Mouse (Mus musculus) activated CD4-positive, CD25-positive, alpha-beta regulatory T cell, adult 4 months (primary cell): ENCODE measurements around the gene Atp1a1. TPM values are rescaled to one million over a fixed set of nuclear protein-coding genes. Genes with fewer than 3 reads are reported as not detected.
A peak's percentile ranks its signal among the peaks of the same experiment; 100 is the strongest.

Experiments
- ATAC-seq: one replicate; pipeline ENCODE4 v1.8.0; 2017
- polyA plus RNA-seq, 2 experiments: library from polyadenylated mRNA; unstranded; fragments of 100-300 nt; shearing (Covaris generic); gene quantifications; one replicate each; pipeline ENCODE4 v1.2.1; 2017

The Atp1a1 gene
- polyA plus RNA-seq, 2 experiments from 2014 or later, result 15.1 to 17.4 TPM

DNA sequence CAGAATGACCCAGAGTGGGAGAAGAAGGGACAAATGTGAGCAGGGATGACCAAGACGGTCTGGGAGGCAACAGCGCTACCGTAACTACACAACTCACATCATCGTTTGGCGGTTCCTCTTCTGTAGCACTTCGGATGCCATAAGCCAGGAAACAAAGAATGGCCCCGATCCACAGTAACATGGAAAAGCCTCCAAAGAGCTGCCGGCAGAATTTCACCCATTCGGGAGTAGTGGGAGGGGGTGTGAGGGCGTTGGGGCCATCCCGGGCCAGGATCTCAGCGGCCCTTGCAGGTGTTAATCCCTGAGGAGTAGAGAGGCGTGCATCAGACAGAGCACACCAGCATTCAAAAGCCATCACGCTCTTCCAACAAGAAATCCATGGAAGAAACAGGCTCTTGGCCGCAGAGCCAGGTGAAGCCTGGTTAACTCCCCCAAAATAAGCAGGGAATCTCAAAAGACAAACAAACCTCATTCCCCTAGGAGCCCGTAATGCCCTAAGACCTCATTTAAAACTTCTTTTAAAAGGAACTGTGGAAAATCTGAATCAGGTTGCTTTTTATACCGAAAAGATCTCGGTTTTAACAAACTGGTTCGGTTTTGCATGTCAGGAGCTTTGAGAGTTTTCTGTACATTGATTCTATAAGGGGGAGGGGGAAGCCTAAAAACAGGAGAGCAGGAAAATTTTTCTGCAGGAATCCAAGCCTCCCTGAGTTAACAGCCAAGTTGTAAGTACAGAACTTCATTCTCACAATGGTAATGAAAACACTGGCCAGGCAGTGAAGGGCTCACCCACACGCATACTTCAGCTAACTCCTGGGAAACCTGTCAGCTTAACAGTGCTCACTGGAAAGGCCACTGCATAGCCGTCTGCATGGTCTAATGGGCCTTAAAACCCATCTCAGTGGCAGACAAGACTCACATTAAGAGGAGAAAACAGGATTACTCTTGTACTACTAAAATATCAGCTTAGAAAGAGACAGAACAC, 11.9 kb downstream of the Atp1a1 start:
- no peak for ATAC-seq

DNA sequence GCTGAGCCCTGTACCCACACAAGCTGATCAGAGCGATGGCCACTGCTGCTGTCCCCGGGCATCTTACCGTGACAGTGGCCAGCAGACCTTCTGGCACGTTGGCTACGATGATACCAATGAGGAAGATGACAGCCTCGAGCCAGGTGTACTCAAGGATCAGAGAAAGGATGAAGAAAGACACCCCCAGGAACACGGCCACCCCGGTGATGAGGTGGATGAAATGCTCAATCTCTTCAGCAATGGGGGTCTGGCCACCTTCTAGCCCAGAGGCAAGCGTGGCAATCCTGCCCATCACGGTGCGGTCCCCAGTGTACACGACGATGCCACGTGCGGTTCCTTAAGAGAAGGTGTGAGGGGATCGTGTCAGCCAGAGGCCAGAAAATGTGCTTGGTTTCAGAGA, 14.1 kb downstream of the Atp1a1 start:
- no peak for ATAC-seq

DNA sequence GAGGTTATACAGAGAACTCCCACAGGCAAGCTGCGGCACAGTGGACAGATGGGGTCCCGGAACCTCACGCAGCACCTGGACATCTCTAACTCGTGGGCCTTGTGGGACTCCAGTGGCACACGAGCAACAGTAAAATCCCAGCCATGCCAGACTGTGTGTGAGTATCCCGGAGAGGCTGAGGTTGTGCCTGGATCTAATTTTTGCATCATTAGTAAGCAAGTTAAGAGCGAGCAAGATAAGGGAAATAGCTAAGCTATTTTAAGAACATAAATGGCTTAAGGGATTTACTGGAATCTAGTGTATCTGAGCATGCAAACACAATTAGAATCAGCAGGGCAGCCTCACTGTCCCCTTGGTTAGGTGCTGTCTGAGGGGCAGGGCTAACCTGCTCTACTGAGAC, 16.2 kb downstream of the Atp1a1 start:
- no peak for ATAC-seq

DNA sequence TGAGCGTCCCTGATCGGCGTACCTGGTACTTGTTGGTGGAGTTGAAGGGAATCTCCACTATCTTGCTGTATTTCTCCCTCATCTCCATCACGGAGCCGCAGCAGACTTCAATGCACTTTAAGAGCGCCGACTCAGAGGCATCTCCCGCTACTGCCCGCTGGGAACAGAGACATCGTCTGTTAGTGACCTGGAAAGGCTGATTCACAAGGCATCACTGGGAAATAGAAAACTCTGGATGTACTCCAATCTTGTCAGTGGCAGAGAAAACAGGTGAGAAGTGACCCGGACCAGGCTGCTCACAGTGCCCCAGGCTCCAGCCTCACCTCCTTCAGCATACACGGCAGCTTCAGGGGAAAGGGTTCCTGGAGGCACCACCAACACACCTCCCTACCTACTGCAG, 17.7 kb downstream of the Atp1a1 start:
- no peak for ATAC-seq

DNA sequence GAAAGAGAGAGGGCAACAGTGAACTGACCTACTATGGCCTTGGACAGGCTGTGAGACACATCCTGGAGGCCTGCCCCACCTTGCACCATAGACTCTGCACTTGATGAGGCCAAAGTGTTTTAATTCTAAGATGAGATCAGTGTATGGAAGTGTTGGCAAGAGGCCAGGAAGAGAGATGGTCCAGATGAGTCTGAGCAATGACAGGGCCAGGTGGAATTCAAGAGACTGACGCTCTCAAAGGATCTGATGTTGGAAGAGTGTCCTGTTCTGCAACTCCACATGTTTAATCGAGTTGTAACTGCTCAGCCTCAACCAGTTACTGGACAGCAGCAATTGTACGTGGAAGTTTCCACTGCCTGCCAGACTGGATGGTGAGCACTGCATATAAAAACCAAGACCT, 26.4 kb downstream of the Atp1a1 start:
- ATAC-seq, result no peak

DNA sequence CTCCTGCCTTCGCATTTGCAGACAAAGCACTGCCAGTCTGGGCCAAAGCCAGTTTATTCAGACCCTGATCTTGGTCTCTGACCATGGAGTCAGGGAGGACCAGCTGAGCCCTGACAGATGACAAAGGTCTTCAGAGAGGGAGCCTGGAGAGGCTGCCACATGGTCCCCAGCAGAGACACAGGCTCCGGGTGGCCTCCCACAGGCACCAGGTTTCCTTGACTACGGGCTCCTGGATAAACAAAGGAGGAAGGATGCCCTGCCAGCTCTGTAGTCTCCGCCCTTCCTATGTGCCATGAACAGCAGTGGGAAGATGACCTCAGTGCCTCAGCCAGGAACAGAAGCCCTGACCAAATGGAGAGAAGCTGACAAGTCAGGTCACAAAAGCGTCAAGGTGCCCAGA, 27.1 kb downstream of the Atp1a1 start:
- ATAC-seq, result no peak

DNA sequence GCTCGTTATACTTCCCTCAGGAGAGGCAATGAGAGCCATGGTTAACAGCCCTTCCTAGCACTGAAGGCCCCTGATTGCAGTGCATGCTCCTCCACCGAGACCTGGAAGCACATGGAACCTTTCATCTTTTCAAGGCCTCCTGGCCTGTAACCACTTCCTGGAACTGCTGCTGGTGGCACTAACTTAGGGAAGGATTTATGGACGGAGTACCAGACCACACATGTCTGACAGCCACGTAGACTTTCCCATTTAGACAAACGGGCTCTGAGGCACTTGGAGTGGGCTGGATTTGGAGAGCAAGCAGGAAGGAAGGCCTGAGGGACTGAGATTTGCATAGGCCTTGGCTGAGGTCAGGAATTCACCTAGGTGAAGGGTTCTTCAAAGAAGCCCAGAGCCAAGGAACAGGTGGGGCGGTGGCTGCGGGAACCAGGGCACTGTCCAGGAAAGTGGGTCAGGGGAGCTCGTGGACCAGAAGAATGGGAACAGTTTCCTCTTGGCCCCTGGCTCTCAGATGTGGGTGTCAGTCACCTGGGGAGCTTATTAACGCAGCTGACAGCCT, 28.9 kb downstream of the Atp1a1 start:
- no peak for ATAC-seq

DNA sequence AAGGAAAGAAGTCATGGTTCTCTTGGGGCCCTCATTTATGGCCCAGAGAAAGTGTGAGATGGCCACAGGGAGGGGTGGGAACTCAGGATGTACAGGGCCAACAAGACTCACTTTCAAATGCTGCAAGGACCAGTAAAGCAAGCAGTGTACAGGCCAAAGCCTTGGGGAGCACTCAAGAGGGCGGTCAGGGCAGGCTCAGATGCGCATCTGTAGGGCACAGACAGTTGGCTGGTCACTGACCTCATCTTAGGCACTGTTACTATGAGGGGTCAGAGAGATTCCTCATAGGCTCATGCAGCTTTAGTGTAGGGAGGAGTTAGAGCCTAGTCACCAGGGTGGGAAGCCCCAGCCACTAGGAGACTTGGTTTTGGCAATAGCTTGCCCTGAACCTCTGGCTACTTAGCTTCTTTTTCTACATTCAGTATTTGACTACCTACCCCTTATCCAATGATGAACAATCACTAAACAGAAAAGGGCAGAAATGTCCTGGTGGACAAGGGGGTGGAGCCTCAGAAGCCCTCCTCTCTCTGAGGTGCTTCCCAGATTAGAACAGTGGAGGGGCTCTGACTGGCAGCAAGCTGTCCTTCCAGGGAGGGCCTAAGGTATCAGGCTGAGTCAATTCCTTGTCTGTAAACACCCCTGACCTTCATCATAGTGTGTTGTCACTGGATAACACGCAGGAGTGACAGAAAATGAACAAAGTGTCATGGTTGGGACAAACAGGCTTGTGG, 29.9 kb downstream of the Atp1a1 start:
- no peak for ATAC-seq

DNA sequence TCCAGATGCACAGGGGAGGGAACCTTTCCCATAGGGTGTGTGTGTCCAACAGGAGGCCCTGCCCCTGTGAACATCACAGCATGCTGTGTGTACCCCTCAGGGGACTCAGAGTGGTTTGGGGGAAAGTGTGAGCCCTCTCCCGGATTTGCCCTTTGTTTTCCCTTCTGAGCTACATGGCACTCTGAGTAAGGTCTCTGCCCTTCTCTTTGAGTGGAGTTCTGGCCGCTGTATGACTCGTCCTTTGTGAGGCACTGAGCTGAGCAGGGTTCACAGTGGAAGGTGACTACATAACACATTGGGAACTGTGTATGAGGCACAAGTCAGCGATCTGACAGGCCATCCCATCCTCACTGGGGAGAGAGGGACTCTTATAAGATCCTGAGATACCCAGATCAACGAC, 31.5 kb downstream of the Atp1a1 start:
- ATAC-seq, result no peak

DNA sequence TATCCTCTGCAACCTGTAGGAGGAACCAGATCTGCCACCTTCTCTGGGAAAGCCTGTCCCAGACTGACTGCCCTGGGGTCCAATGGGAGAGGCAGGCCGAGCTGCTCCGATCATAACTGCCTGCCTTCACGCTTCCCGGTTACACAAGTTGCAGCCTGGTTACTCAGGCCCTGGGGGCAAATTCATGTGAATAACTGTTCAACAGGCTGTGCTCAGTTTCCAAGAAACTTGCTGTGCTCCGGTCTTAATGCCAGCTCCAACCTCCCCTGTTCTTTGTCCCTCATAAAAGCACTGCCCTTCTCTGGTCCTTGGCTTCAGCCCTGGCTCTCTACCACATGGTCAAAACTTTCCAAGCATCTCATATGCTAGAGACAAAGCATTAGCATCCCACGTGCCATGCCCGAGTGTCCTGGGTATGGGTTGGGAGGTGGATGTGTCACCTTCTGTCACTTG, 32.3 kb downstream of the Atp1a1 start:
- no peak for ATAC-seq

DNA sequence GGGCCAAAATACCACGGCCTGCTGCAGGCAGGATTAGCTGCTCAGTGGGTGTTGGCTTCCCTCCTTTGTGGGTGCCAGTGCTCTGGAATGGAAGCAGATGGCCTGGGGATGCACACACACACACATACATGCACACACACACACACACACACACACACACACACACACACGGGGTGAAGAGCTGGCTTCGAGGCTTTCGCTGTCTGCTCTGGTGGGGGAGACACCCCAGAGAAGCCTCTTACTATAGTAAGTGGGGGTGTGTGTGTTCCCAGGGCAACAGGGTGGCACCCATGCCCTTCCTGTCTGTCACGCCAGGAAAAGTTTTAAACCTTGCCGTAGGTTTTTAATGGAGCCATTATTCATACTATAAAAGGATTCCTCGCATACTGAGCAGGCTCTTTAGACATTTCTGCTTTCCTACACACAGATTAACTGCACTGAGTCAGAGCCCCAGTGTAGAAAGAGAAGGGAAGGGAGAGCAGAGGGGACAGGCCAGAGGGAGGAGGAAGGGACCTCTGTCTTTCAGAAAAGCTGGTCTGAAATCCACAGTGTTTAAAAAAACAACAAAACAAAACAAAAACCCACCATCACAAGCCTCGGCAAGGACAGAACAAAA, 32.9 kb downstream of the Atp1a1 start:
- no peak for ATAC-seq

DNA sequence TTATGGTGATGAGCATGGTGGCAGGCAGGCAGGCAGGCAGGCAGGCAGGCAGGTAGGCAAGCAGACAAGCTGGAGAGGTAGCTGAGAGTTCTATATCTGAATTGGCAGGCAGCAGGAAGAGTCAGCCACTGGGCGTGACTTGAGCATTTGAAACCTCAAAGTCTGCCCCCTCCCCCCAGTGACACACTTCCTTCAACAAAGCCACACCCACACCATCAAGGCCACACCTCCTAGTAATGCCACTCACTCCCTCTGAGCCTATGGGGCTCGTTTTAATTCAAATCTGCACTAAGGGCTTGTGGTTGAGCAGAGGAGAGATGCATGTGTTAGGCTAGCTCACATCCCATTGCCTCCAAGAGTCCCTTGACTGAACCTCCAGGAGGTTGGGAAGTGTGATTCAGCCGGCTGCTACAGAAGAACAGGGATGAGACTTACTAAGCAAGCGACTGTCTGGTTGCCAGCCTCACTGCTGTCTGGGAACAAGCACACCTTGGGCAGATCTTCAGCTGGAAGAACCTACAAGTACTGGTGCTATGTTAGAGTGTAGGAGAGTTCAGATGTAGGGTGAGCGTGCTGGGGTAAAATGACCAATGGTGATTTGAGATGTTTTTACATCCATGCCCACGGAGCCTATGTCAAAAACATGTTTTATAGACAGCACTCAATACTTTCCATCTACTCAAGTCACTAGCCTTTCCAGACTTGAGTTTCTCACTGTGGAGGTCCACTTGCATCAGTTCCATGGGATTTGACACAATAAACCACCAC, 33.6 kb downstream of the Atp1a1 start:
- ATAC-seq, result peak; percentile 72

DNA sequence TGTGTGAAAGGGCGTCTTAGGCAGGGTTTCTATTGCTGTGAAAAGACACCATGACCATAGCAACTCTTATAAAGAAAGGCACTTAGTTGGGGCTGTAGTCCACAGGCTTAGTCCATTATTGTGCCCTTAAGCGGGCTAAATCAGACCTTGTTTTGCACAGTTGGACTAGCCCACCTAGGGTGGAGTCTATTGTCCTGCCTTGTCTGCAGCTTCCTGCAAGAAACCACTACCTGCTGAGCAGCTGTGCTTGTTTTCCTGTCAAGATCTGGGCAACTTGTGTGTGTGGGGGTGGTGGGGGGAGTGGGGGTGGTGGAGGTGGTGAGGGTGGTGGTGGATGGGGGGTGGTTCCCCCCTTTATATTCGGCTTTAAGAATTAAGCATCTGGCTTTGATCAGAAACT, 34.2 kb downstream of the Atp1a1 start:
- ATAC-seq, result peak; percentile 43

DNA sequence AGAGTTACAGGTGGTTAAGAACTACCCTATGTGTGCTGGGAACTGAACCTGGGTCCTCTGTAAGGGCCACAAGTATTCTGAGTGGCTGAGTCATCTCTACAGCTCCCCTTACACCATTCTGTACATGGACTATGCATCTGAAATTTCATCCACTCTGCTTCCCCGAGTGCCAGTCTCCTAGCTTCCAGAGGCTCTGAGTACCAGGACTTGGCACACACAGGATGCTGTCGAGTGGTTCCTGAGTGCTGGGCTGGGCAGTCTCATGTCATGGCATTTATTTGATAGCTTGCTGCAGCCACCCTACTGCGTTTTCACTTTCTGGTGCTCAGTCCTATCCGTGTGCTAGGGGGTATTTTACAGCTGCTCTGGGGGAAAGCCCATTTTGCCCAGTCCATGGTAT, 35.9 kb downstream of the Atp1a1 start:
- no peak for ATAC-seq

DNA sequence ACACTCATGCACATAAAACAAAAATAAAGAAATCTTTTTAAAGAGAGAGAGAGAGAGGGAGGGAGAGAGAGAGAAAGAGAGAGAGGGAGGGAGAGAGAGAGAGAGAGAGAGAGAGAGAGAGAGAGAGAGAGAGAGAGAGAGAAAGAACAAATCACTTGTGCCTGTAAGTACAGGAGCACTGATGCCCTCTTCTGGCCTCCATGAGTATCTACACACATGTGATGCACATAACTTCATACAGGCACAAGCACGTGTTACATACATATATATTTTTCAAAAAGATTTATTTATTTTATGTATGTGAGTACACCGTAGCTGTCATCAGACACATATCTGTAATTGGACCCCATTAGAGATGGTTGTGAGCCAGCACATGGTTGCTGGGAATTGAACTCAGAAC, 40.5 kb downstream of the Atp1a1 start:
- no peak for ATAC-seq

DNA sequence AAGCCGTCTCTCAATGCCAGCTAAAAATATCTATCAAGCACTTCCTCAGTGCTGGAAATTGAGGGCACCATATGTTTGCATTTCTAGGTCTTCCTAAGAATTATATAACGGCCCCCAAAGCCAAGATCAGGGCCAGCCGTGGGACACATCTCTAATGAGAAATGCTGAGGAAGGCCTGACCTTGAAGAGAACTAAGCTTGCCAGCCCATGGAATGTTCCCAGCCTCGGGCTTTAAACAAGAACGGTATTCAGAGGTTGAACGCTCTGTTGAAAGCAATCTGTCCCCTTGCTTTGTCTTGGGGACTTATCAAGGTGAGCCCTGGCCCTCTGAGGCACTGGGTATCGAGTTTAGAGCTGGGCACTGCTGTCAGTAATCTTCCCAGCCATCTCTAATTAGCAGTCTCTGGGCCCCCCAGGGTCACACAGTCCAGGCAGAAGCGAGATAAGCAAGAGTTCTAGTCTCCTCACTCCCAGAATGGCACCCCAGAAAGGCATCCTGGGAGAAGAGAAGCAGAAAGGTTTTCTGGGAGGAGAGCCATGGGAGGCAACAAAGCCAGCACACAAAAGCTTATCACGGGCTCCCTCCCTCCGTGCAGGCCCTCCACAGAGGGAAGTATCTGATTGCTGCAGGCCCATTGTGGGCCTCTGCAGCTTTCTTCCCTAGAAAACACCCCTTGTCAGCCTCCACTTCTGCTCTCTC, 41.8 kb downstream of the Atp1a1 start:
- no peak for ATAC-seq

DNA sequence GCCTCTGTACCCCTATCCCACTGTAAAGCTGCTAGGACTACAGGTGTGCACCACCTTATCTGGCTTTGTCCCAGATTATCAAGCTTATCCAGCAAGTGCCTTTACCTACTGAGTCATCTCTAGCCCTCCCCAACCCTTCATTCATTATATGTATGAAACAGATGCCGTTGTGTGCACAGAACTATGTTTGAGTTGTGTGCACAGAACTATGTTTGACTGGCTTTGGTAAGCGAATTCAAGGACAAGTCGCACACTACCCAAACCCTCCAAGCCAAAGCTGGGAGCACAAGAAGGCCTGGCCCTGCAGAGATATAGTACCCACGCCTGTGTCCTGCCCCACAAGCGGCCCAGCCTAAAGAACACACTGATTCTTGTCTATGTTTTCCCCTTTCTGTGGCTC, 42.5 kb downstream of the Atp1a1 start:
- ATAC-seq, result no peak

DNA sequence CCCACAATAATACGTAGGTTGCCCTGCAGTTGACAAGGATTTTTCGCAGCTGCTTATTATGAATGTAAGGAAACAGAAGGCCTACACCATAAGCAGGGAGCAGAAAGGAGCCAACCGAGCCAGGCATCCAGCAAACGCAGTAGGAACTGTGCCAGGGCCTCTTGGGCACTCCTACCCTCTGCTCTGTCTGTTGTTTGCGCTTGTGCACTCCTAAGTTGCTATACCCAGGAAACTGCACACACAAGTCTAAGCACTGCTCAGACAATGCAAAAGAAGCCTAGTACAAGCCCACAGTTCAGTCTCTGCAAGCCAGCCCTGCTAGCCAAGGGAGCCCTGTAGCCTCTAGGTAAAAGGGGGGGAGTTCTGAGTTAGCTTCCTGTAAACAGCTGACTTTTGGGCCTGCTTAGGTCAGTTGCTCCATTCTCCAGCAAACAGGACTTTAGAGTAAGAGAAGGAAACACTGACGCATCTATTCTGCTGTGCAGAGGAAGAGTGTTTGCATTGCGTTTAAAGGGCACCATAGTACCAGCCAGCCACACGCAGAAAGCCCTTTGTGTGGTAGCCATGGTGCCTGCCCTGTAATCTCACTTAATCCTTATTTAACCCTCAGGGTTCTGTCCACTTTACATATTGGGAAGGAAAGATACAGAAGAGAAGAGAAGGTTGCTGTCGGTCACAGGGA, 43.5 kb downstream of the Atp1a1 start:
- ATAC-seq, result no peak

DNA sequence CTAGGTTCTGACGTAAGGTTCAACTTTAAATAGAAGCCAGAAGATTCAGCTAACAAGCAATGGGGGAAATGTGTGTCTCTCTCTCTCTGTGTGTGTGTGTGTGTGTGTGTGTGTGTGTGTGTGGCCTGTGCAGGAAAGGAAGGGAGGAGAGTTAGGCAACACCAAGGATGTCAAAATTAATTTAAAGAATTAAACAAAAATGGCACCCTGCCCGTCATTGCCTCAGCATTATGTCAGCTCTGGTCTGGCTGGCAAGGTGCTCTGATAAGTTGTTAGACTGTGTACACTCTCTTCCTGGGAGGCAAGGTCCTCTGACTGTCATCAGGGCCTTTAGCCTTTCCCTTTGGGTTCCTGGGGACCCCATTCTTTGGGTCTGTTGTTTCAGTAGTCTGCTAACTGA, 47.8 kb downstream of the Atp1a1 start:
- no peak for ATAC-seq

DNA sequence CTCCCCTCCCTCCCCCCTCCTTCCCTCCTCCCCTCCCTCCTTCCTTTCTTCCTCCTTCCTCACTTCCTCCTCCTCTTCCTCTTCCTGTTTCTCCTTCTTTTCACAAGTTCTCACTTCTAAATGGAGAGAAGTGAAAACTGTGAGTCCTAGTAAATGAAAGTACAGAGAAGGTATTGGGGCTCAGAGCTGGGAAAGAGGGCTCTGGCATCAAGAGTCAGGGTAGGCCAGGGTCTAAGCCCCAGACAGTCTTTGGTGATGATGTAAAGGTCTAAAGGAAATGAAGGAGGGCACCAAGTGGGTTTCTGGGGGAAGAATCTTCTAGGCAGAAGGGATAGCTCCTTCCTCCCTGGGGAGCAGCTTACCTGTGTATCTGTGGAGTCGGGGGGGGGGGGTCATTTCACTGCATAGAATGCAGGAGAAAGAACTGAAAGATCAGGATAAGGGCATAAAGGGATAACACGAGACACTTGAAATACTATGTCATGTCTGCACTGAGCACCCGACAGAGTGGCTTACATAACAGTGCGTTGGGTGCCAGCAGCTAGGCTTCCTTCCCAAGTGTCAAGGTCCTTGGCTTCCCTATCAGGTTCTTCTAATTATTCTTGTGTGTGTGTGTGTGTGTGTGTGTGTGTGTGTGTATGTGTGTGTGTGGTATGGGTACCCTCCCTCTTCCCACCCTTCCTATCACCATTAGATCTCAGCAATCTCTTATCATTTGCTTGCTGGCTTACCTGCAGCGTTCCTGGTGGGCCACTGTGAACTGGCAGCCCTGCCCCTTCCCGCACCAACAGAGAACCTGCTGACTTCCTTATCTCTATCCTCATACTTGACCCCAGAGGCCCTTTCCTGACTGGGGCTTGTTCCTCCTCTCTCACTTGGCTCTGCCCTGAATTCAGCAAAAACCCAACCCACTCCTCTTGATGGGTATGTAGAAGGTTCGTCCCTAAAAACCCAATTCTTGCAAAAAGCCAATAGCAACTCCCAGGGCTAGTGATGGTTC, 51.6 kb downstream of the Atp1a1 start:
- no peak for ATAC-seq
